Mouse (Mus musculus): ENCODE data around the gene Cd274.

The Cd274 gene

GRCm38 (mm10) chr19:29366969-29367622 is at the start of gene Cd274, which contains the start of gene Plgrkt:
Gene Cd274 (plus strand): TSS chr19:29367455.
Gene Plgrkt (minus strand): TSS chr19:29367390.
- DNase-seq (ENCODE audit: low spot score in 2 of 2) = peak; percentile 93 to 94

- DNase-seq (ENCODE audit: low spot score in 2 of 2) = peak; percentile 11 to 16
Measured at GRCm38 (mm10) chr19:29323416-29324049, 43.7 kb upstream of the Cd274 start.

- DNase-seq (ENCODE audit: low spot score in 2 of 2) = peak; percentile 54 to 62
Measured at GRCm38 (mm10) chr19:29325053-29325851, 42.0 kb upstream of the Cd274 start, which contains the start of gene Insl6. Gene Insl6 (minus strand): TSS chr19:29325356.

GRCm38 (mm10) chr19:29325852-29326180 is 41.4 kb upstream of the Cd274 start:
- no peak for DNase-seq (ENCODE audit: low spot score in 2 of 2)

GRCm38 (mm10) chr19:29326396-29326795 is 40.9 kb upstream of the Cd274 start:
- no peak for DNase-seq (ENCODE audit: low spot score in 2 of 2)

- DNase-seq (ENCODE audit: low spot score in 2 of 2) = no peak
Measured at GRCm38 (mm10) chr19:29326822-29327552, 40.3 kb upstream of the Cd274 start.

GRCm38 (mm10) chr19:29334068-29334745 is 33.0 kb upstream of the Cd274 start, which contains the start of gene Rln1:
Gene Rln1 (minus strand): TSS chr19:29334670.
- DNase-seq (ENCODE audit: low spot score in 2 of 2) = no peak

GRCm38 (mm10) chr19:29336624-29337023 is 30.6 kb upstream of the Cd274 start:
- no peak for DNase-seq (ENCODE audit: low spot score in 2 of 2)

- no peak for DNase-seq (ENCODE audit: low spot score in 2 of 2)
Measured at GRCm38 (mm10) chr19:29341029-29341428, 26.2 kb upstream of the Cd274 start.

- DNase-seq (ENCODE audit: low spot score in 2 of 2) = no peak
Measured at GRCm38 (mm10) chr19:29342281-29342680, 25.0 kb upstream of the Cd274 start.

GRCm38 (mm10) chr19:29344868-29345267 is 22.4 kb upstream of the Cd274 start:
- no peak for DNase-seq (ENCODE audit: low spot score in 2 of 2)

GRCm38 (mm10) chr19:29345636-29346035 is 21.6 kb upstream of the Cd274 start:
- DNase-seq (ENCODE audit: low spot score in 2 of 2) = no peak

GRCm38 (mm10) chr19:29350991-29351390 is 16.3 kb upstream of the Cd274 start:
- no peak for DNase-seq (ENCODE audit: low spot score in 2 of 2)

GRCm38 (mm10) chr19:29354895-29355877 is 12.1 kb upstream of the Cd274 start:
- DNase-seq (ENCODE audit: low spot score in 2 of 2) = peak; percentile 82 to 87

GRCm38 (mm10) chr19:29356281-29356680 is 11.0 kb upstream of the Cd274 start:
- DNase-seq (ENCODE audit: low spot score in 2 of 2) = no peak

GRCm38 (mm10) chr19:29360251-29360650 is 7.0 kb upstream of the Cd274 start:
- DNase-seq (ENCODE audit: low spot score in 2 of 2) = no peak

GRCm38 (mm10) chr19:29361468-29362130 is 5.7 kb upstream of the Cd274 start:
- peak; percentile 91 to 93 for DNase-seq (ENCODE audit: low spot score in 2 of 2)

GRCm38 (mm10) chr19:29362173-29362930 is 4.9 kb upstream of the Cd274 start:
- no peak for DNase-seq (ENCODE audit: low spot score in 2 of 2)

GRCm38 (mm10) chr19:29363557-29363956 is 3.7 kb upstream of the Cd274 start:
- no peak for DNase-seq (ENCODE audit: low spot score in 2 of 2)
